Mouse (Mus musculus): ENCODE results near the gene Exoc3l.

- TF ChIP-seq CTCF (IDR thresholded peaks at IDR 0.05; ENCODE audit: low read depth, low read length) (no peak), GATA1 (IDR thresholded peaks at IDR 0.05; ENCODE audit: borderline replicate concordance, low read length) (no peak), GATA2 (IDR thresholded peaks at IDR 0.05; ENCODE audit: borderline replicate concordance, low read depth, low read length) (no peak), TAL1 (conservative IDR thresholded peaks at IDR 0.05; ENCODE audit: low read depth, low read length) (no peak), POLR2AphosphoS5 (IDR thresholded peaks at IDR 0.05; ENCODE audit: insufficient replicate concordance, low read depth, low read length) (no peak)
These were observed 17.1 kb upstream of the Exoc3l start for GRCm38 (mm10) chr8:105312891-105313481.
